Mouse (Mus musculus): ENCODE measurements at regions not wholly inside any gene's neighbourhood (a gene's known extent, or its start where the extent isn't known, plus 50 kb on each side); places are given as distances from the start of the nearest gene placed in this dataset.
"Not testable (repeated sequence)": the region's sequence is repeated elsewhere in the genome, so short reads cannot be mapped to it uniquely, and the experiment has no call there.

DNA sequence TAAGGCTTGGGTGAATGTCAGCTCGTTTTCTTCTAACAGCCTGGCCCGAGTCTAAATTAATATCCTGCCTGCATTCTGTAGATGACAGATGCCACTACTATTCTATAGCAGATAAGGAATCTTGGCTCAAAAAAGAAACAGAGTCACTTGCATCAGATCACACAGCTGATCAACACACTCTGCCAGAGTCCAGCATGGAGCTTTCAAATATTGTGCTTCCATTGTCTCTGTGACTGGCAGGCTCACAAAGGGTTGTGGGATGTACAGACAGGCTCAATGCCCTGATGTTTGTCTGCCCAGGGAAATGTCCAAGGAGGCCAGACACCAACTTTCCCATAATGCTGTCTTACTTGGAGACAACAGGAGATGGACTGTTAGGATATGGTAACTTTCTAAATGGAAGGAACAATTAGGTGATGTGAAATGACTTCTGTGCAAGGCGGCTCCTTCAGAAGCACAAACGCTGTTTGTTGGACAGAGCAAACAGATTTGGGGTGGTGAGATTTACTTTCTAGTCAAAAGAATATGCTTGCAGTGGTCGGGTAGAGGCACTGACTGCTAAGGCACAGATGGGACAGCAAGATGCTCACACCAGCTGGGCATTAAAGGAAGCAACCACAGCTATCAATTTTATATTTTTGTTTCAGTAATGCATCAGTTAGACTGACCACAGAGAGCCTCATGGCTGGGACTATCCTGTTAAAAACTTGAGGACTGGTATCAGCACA, 291.6 kb upstream of the Pdzrn3 start:
- H3K36me3 ChIP-seq: no peaks in the 10 kb centered on the region
- no peak overlapping the region for H3K9ac ChIP-seq
- 38% methylated on average over 5 of the region's 5 CpGs for WGBS
- no peaks in the 10 kb centered on the region for H3K9me3 ChIP-seq
- peaks cover 14% of the 10 kb centered on the region for H3K4me1 ChIP-seq (replicated peaks)
- no peaks in the 10 kb centered on the region for H3K27me3 ChIP-seq
- peak; percentile 75; the same call in 1 of the 2 replicates for ATAC-seq (ENCODE audit: low FRiP score)
- no peak overlapping the region for H3K4me2 ChIP-seq
- no peak overlapping the region for H3K4me3 ChIP-seq
- H3K27ac ChIP-seq: no peak overlapping the region

DNA sequence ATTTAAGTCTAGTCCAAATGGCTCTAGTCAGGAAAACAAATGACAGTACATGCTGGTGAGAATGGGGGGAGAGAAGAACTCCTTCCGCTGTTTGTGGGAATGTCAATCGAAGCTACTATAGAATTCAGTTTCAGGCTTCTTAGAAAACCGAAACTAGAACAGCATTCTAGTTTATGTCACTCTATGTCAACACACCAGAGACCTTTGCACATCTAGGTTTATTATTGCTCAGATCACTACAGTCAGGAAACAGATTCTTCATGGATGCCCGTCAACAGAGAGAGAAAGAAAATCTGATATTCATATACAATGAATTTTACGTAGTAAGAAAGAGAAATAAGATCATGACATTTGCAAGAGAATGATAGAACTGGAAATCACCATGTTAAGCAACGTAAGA, 276.7 kb upstream of the Pdzrn3 start:
- no peaks in the 10 kb centered on the region for H3K9me3 ChIP-seq
- no peaks in the 10 kb centered on the region for H3K27me3 ChIP-seq
- H3K27ac ChIP-seq: no peak overlapping the region
- no peaks in the 10 kb centered on the region for H3K36me3 ChIP-seq
- no peaks in the 10 kb centered on the region for H3K4me1 ChIP-seq (replicated peaks)
- H3K4me2 ChIP-seq: no peak overlapping the region
- H3K9ac ChIP-seq: no peak overlapping the region
- no peak overlapping the region for H3K4me3 ChIP-seq
- ATAC-seq (ENCODE audit: low FRiP score): no peak
- WGBS: 90% methylated on average over 6 of the region's 6 CpGs

DNA sequence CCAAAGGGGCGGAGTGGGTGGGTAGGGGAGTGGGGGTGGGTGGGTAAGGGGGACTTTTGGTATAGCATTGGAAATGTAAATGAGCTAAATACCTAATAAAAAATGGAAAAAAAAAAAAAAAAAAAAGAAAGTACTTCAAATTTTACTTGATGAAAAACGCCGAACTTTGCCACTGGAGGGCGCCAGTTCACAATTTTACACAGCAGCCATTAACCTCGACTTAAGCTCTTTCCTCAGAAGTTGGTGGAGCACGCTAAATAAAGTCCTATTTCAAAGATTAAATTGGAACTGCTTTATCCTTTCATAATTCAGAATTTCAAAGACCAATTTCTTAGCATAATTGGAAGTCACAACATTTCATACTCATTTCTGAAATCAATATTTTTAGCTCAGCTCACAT, 272.7 kb upstream of the Pdzrn3 start:
- not testable (repeated sequence) for H3K4me3 ChIP-seq; H3K27ac ChIP-seq; H3K9me3 ChIP-seq; H3K9ac ChIP-seq; H3K4me1 ChIP-seq (replicated peaks); H3K36me3 ChIP-seq; H3K4me2 ChIP-seq; H3K27me3 ChIP-seq; ATAC-seq (ENCODE audit: low FRiP score)
- WGBS: 8% methylated on average over 5 of the region's 6 CpGs

DNA sequence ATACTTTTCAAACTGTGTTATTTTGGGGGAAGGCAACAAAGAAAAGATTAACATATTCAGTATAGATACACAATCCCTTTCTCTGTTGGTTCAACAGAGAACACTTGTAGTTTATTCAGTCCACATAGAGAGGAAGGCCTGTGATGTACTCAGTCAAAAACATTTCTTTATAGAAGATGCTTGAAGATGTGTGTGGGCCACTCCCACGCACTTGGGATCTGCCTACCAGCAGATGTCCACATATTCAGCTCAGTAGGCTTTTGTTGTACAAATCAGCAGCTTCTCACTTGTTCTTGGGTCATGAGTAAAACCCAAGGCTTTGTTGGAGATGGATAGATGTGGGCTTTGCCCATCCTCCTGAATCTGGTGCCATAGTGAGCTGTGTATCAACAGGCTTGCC, 239.6 kb upstream of the Pdzrn3 start:
- Histone ChIP-seq H3K36me3 (no peaks in the 10 kb centered on the region), H3K4me1 (replicated peaks) (no peaks in the 10 kb centered on the region), H3K27me3 (no peaks in the 10 kb centered on the region), H3K4me3 (no peak overlapping the region), H3K4me2 (no peak overlapping the region), H3K9ac (no peak overlapping the region), H3K9me3 (no peaks in the 10 kb centered on the region), H3K27ac (no peak overlapping the region)
- no peak for ATAC-seq (ENCODE audit: low FRiP score)
- 65% methylated on average over 1 of the region's 1 CpGs for WGBS

DNA sequence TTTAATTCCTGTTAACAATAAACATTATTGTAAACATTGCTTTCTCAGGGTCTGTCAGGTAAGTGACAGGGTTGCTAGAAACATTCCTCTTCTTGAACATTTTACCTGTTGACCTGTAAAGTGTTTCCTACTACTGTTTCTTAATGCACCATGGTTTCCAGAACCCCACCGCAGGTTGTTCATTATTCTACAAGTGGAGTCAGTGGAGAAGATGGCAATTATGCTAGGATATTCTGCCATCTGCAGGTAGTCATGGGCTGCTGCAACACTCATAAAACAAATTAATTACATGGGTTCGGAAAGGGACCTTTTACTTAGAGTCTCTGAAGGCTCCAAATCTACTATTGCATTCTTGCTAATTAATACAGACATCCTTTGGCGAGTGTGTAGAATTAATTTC, 239.1 kb upstream of the Pdzrn3 start:
- WGBS: 38% methylated on average over 3 of the region's 3 CpGs
- no peak for ATAC-seq (ENCODE audit: low FRiP score)

DNA sequence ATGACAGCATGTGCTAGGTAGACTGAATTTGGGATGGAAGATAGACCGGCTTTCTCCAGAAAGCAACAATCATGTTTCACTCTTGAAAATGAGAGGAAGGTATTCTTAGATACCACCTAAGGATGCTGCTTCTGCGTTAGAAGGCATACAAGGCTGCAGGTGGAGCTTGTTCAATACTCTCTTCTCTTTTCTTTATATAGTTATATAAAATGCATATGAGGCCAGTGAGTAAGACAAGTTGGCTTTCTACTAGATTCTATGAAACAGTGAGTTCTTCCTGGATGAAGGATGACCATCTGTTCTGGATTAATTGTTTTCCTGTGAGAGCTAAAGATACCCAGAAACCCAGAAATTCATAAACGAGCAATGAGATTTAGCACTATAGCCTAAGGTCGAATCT, 231.3 kb upstream of the Pdzrn3 start:
- Histone ChIP-seq H3K4me3 (no peak overlapping the region), H3K4me1 (replicated peaks) (no peaks in the 10 kb centered on the region), H3K9me3 (no peaks in the 10 kb centered on the region), H3K4me2 (no peak overlapping the region), H3K27ac (no peak overlapping the region), H3K9ac (no peak overlapping the region), H3K36me3 (no peaks in the 10 kb centered on the region), H3K27me3 (no peaks in the 10 kb centered on the region)
- 88% methylated on average over 4 of the region's 4 CpGs for WGBS
- ATAC-seq (ENCODE audit: low FRiP score): no peak

More for the DNA sequence above, 239.1 kb upstream of the Pdzrn3 start:
- no peaks in the 10 kb centered on the region for H3K36me3 ChIP-seq
- H3K27me3 ChIP-seq: no peaks in the 10 kb centered on the region
- H3K4me2 ChIP-seq: no peak overlapping the region
- H3K9ac ChIP-seq: no peak overlapping the region
- no peaks in the 10 kb centered on the region for H3K9me3 ChIP-seq
- no peak overlapping the region for H3K27ac ChIP-seq
- no peak overlapping the region for H3K4me3 ChIP-seq
- no peaks in the 10 kb centered on the region for H3K4me1 ChIP-seq (replicated peaks)

DNA sequence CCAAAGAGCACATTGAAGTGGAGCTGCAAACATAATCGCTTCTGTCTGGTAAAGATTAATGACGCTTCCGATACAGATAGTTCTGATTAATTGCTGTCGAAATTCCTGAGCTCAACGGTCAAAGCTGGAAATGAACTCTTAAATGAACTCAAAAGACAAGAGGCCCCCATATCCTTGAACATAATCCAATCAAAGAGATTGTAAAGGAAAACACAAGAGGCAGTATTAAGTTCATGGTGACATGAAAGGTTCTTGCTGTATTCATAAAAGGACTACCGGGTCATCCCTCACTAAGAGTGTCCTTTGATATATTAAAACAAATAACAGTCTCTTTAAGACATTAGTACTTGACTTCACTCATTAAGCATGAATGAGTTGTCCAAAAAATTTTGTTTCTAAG, 225.4 kb upstream of the Pdzrn3 start:
- no peaks in the 10 kb centered on the region for H3K27me3 ChIP-seq
- 65% methylated on average over 6 of the region's 6 CpGs for WGBS

DNA sequence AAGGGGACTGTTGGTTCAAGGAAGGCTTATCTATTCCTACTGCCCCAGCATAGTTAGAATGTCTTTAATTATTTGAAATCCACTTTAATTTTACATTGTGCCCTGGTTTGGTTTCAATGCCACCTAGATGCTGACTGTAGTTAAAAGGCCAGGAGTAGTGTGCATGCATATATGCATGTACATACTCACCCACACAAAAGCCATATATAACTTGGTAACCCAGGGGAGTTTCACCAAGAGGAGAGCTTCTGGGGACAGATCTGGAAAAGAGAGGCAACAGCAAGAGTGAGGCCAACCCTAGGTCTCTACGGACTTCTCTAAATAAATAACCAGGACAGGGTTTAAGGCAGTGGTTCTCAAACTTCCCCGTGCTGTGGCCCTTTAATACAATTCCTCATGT, 219.3 kb upstream of the Pdzrn3 start:
- Histone ChIP-seq H3K4me2 (no peak overlapping the region), H3K36me3 (no peaks in the 10 kb centered on the region), H3K27me3 (no peaks in the 10 kb centered on the region), H3K9me3 (no peaks in the 10 kb centered on the region), H3K4me3 (no peak overlapping the region), H3K4me1 (replicated peaks) (no peaks in the 10 kb centered on the region), H3K9ac (no peak overlapping the region), H3K27ac (no peak overlapping the region)
- no peak for ATAC-seq (ENCODE audit: low FRiP score)
- WGBS: 85% methylated on average over 2 of the region's 2 CpGs

More for the DNA sequence above, 225.4 kb upstream of the Pdzrn3 start:
- Histone ChIP-seq H3K4me3 (no peak overlapping the region), H3K27ac (no peak overlapping the region), H3K4me1 (replicated peaks) (no peaks in the 10 kb centered on the region), H3K36me3 (no peaks in the 10 kb centered on the region), H3K9ac (no peak overlapping the region), H3K9me3 (no peaks in the 10 kb centered on the region), H3K4me2 (no peak overlapping the region)
- ATAC-seq (ENCODE audit: low FRiP score): no peak

DNA sequence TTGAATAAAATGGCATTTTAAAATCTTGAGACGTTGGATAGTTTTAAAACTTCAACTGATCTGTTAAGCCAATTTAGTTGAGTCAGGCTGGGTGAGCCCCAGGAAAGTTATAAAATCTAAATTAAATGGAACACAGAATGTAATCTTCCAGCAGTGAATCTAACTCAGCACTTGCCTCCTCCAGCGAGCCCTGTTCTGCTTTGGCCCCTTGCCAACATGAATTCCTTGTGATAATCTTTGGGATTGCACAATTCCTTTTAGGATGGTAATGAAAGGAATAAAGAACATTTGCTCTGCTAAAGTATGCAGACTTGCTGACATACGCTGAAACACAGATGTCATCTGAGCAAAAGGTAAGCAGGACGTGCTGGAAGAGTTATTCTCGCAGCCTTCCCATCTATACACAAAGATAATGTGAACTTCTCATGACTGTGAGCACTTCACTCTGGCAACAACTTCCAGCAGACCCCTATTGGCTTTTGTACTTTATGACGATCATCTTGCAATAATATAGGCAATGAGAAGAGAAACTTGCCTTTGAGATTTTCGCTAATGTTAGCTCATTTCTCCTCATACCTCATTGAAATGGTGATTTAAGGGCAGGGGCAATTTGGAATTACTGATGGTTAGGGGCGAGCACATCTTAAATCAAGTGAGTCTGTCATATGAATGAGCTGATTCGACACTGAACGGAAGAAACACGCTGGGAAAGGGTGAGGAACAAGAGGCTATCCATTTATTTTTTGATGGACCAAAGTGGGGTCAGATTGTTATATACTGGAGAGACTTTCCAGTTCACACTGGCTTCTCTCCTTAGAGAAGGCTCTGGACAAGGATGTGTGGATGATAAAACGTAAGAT, 216.3 kb upstream of the Pdzrn3 start:
- ATAC-seq (ENCODE audit: low FRiP score): no peak
- no peak overlapping the region for H3K4me2 ChIP-seq
- no peaks in the 10 kb centered on the region for H3K4me1 ChIP-seq (replicated peaks)
- WGBS: 77% methylated on average over 12 of the region's 12 CpGs
- no peaks in the 10 kb centered on the region for H3K9me3 ChIP-seq
- H3K27me3 ChIP-seq: no peaks in the 10 kb centered on the region
- no peak overlapping the region for H3K9ac ChIP-seq
- no peak overlapping the region for H3K4me3 ChIP-seq
- no peaks in the 10 kb centered on the region for H3K36me3 ChIP-seq
- no peak overlapping the region for H3K27ac ChIP-seq

DNA sequence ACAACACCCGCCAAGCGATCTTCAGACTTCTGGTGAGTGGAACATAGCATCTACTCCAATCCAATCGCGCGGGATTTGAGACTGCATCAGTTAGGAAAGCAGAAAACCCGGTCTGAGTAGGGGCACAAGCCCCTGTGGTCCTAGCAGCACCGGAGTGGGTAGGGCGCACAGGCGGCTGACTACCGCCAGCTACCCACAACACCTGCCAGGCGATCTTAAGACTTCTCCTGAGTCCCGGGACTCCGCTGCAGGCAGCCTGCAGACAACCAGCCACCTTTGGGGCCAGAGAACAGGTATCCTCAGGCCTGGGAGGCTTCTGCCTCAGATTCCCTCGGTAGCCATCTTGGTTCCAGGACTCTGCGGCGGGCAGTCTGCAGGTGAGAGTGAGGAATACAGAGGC, 208.2 kb upstream of the Pdzrn3 start:
- no peak for ATAC-seq (ENCODE audit: low FRiP score)

DNA sequence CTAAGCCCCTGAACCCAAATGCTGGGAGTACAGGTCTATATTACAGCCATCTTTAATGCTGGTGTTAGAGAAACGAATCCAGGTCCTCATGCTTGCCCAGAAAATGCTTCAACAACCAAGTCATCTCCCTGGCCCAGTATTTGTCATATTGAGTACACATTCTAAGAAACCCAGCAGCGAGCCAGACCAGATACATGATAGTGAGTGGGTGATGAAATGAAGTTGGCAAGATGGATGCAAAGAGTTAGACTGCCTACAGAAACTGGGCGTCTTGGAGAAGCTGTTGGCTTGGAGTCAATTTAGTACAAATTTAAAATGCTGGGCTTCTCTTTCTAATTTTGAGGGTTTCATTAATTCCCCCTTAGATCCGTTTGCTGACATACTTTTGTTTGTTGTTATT, 203.1 kb upstream of the Pdzrn3 start:
- WGBS: 90% methylated on average over 4 of the region's 4 CpGs
- ATAC-seq (ENCODE audit: low FRiP score): no peak
- no peak overlapping the region for H3K4me3 ChIP-seq

More for the DNA sequence above, 208.2 kb upstream of the Pdzrn3 start:
- no peaks in the 10 kb centered on the region for H3K27me3 ChIP-seq
- H3K4me3 ChIP-seq: no peak overlapping the region
- H3K27ac ChIP-seq: no peak overlapping the region
- H3K36me3 ChIP-seq: no peaks in the 10 kb centered on the region
- WGBS: 83% methylated on average over 16 of the region's 16 CpGs
- no peaks in the 10 kb centered on the region for H3K4me1 ChIP-seq (replicated peaks)
- H3K9ac ChIP-seq: no peak overlapping the region
- H3K4me2 ChIP-seq: no peak overlapping the region
- H3K9me3 ChIP-seq: no peaks in the 10 kb centered on the region

DNA sequence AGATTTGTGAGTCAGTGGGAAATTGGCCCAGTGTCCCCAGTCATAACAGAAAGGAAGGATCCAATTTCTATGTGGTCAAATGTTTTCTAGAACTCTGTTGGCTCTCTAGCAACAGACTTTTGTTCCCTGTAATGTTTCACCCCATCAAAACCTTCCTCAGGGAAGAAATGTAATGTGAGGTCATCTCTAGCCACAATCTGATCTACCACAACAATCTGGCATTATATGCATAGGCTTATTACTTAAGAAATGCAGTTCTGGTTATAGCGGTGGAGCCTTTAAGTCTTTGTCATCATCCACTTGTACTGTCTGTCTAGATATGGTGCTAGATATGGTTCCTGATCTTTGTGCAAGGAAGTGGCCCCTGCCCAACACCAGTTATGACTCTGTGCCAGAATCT, 178.4 kb upstream of the Pdzrn3 start:
- H3K4me1 ChIP-seq (replicated peaks): 0 out of 2 replicates have a peak, but pooled peaks cover under 1% of the 10 kb centered on the region
- WGBS: 98% methylated on average over 1 of the region's 1 CpGs
- H3K27me3 ChIP-seq: no peaks in the 10 kb centered on the region
- no peak overlapping the region for H3K4me2 ChIP-seq
- no peaks in the 10 kb centered on the region for H3K36me3 ChIP-seq
- no peak overlapping the region for H3K27ac ChIP-seq
- no peak overlapping the region for H3K9ac ChIP-seq
- ATAC-seq (ENCODE audit: low FRiP score): no peak
- H3K4me3 ChIP-seq: no peak overlapping the region
- no peaks in the 10 kb centered on the region for H3K9me3 ChIP-seq

More for the DNA sequence above, 203.1 kb upstream of the Pdzrn3 start:
- Histone ChIP-seq H3K9ac (no peak overlapping the region), H3K4me1 (replicated peaks) (no peaks in the 10 kb centered on the region), H3K4me2 (no peak overlapping the region), H3K27me3 (no peaks in the 10 kb centered on the region), H3K27ac (no peak overlapping the region), H3K9me3 (no peaks in the 10 kb centered on the region), H3K36me3 (no peaks in the 10 kb centered on the region)
